Mouse (Mus musculus): ENCODE results near the gene Taz. TPM values are rescaled to one million over a fixed set of nuclear protein-coding genes. Genes with fewer than 3 reads are reported as not detected.

Taz gene
- polyA plus RNA-seq, 1 experiment = not detected

DNA sequence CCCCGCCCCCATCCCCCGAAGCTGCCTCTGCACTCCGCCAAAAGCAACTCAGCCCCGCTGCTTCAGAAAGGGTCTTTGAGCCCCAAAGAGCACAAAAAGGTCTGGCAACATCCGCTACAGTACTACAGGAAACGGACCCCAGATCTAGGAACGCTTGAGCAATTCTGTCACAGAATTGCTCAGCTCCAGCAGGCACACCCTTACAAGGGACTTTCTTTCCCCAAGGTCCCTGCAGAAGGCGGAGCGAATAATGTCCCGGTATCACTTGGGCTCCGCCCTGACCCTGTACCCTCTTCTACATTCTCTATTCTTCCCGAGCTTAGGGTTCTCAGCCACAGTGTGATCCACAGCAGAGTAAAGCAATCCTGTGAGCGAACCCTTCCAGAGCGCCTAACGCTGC lies 35.0 kb upstream of the Taz start:
- H3K4me3 ChIP-seq (ENCODE audit: insufficient read depth, low read depth, low read length) = peak overlapping the region; percentile 46
- H3K4me1 ChIP-seq (ENCODE audit: control insufficient read depth, insufficient read depth, low read length) = peaks cover 7% of the 10 kb centered on the region; the same call in 1 of the 2 replicates
- WGBS = 18% methylated on average over 15 of the region's 15 CpGs
- H3K27ac ChIP-seq (ENCODE audit: insufficient read depth, low read depth, low read length) = no peak overlapping the region
- TF ChIP-seq CTCF (IDR thresholded peaks at IDR 0.05; ENCODE audit: insufficient read depth, low read depth, low read length) = no peak
- TF ChIP-seq POLR2A (IDR thresholded peaks at IDR 0.05; ENCODE audit: insufficient read depth, low read depth, low read length) = no peak

DNA sequence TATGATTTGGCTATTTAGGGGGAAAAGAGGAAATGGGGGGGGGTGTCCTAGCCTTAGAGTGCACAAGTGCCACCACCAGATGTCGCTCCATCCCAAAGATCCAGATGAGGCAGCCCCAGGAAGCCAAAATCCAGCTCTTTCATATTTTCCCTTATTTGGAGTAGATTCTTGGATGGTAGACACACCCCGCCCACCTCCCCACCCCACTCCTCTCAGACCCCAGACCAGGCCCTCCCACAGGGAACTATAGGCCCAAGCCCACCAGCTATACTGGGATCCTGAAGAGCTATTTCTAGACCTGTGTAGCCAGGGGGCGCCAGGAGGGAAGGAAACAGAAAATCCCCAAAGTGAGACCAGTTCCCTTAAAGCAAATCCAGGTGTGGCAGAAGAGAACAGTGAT lies 33.1 kb upstream of the Taz start:
- H3K4me3 ChIP-seq (ENCODE audit: insufficient read depth, low read depth, low read length) = no peak overlapping the region; the same call in 1 of the 2 replicates
- TF ChIP-seq POLR2A (IDR thresholded peaks at IDR 0.05; ENCODE audit: insufficient read depth, low read depth, low read length) (no peak), CTCF (IDR thresholded peaks at IDR 0.05; ENCODE audit: insufficient read depth, low read depth, low read length) (0 out of 2 replicates have a peak, but pooled peaks have one; percentile 17)
- H3K27ac ChIP-seq (ENCODE audit: insufficient read depth, low read depth, low read length) = no peak overlapping the region
- H3K4me1 ChIP-seq (ENCODE audit: control insufficient read depth, insufficient read depth, low read length) = peaks cover 7% of the 10 kb centered on the region; the same call in 1 of the 2 replicates
- 7% methylated on average over 3 of the region's 3 CpGs for WGBS

DNA sequence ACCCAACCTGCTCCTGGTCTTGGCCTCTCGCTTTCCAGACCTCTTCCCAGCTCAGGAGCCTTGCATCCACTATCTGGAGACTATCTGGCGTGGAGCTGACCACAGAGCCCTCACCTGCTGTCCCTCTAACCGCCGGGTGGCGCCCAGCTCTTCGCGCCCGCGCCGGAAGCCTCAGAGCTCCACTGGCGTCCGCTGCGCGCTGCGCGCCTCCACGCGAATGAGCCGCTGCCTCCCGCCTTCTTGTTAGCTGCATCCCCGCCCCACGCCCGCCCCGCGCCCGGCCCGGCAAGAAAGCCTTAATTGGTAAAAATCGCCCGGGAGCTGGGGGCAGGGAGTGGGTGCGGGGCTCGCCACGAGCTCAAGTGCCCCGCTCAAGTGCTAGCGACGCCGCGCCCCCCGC lies 32.1 kb upstream of the Taz start, which contains the start of gene Flna:
Gene Flna, minus strand, starts transcription at position 206 of the 400 bp plus-strand sequence.
- H3K4me3 ChIP-seq (ENCODE audit: insufficient read depth, low read depth, low read length) = peak within 1 kb of the TSS; percentile 60
- H3K4me1 ChIP-seq (ENCODE audit: control insufficient read depth, insufficient read depth, low read length) = peaks cover 4% of the 10 kb centered on the region; the same call in 1 of the 2 replicates
- TF ChIP-seq CTCF (IDR thresholded peaks at IDR 0.05; ENCODE audit: insufficient read depth, low read depth, low read length) (no peak), POLR2A (IDR thresholded peaks at IDR 0.05; ENCODE audit: insufficient read depth, low read depth, low read length) (no peak)
- 23% methylated on average over 38 of the region's 38 CpGs for WGBS
- H3K27ac ChIP-seq (ENCODE audit: insufficient read depth, low read depth, low read length) = 0 out of 2 replicates have a peak within 1 kb of the TSS, but pooled peaks have one; percentile 44

DNA sequence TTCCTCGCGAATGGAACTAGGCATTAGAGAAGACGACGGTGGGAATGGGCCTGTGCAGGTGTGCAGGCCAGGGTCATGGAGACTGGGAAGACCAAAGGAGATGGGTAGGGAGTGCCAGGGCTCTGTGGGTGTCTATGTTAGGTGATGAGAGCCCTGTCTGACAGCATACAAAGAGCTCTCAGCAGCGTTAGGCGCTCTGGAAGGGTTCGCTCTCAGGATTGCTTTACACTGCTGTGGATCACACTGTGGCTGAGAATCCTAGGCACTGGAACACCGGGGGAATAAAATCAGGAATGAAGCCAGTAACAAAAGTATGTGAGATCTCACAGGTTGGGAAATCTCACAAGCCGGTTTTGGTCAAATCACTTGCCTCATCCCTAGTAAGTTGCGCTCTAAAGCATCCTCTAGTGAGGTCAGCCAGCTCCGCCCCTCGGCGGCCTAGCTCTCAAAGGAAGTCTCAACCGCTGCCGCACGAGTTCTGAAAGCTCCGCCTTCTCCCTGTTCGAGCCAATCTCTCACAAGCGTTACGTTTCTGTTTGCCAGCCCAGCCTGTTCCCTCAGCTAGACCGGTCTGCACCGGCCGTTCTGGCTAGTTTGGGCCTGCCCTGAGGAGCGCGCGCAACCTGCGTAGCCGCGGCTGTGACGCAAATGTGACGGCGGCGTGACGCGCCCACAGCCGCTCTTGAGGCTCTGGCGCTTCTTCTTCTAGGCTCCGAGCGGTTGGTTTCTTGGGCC lies 27.4 kb upstream of the Taz start, which contains the start of gene Emd:
Gene Emd, plus strand, starts transcription at position 535 of the 735 bp plus-strand sequence.
- Histone ChIP-seq H3K4me3 (ENCODE audit: insufficient read depth, low read depth, low read length) (peak within 1 kb of the TSS; percentile 97), H3K27ac (ENCODE audit: insufficient read depth, low read depth, low read length) (peak within 1 kb of the TSS; percentile 100), H3K4me1 (ENCODE audit: control insufficient read depth, insufficient read depth, low read length) (peaks cover 5% of the 10 kb centered on the region)
- 21% methylated on average over 39 of the region's 39 CpGs for WGBS
- TF ChIP-seq POLR2A (IDR thresholded peaks at IDR 0.05; ENCODE audit: insufficient read depth, low read depth, low read length) (peak; percentile 66), CTCF (IDR thresholded peaks at IDR 0.05; ENCODE audit: insufficient read depth, low read depth, low read length) (no peak)

DNA sequence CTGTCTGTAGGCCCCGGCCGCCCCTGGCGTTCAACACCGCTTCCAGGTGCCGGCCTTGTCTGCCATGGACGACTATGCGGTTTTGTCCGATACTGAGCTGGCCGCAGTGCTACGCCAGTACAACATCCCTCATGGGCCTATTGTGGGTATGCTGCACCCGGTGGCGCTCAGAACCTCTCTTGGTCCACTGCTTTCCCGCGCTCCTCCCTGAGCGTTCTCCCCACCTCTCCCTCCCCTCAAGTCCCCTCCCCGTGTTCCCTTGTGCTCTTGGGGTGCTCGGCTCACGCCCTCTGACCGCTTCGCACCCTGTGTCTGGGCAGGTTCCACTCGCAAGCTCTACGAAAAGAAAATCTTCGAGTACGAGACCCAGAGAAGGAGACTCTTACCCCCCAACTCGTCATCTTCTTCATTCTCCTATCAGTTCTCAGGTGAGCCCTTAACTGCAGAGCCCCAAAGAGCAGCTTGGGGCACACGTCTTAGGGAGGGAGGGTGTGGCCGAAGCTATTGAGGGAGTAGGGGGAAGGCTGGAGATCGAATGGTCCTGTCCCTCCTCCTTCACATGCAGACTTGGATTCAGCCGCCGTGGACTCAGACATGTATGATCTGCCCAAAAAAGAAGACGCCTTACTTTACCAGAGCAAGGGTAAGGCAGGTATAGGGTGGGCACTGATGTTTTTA lies 26.7 kb upstream of the Taz start:
- 15% methylated on average over 31 of the region's 31 CpGs for WGBS
- TF ChIP-seq POLR2A (IDR thresholded peaks at IDR 0.05; ENCODE audit: insufficient read depth, low read depth, low read length) (no peak), CTCF (IDR thresholded peaks at IDR 0.05; ENCODE audit: insufficient read depth, low read depth, low read length) (no peak)
- peak overlapping the region; percentile 97 for H3K4me3 ChIP-seq (ENCODE audit: insufficient read depth, low read depth, low read length)
- H3K27ac ChIP-seq (ENCODE audit: insufficient read depth, low read depth, low read length) = peak overlapping the region; percentile 100
- H3K4me1 ChIP-seq (ENCODE audit: control insufficient read depth, insufficient read depth, low read length) = peaks cover 5% of the 10 kb centered on the region

DNA sequence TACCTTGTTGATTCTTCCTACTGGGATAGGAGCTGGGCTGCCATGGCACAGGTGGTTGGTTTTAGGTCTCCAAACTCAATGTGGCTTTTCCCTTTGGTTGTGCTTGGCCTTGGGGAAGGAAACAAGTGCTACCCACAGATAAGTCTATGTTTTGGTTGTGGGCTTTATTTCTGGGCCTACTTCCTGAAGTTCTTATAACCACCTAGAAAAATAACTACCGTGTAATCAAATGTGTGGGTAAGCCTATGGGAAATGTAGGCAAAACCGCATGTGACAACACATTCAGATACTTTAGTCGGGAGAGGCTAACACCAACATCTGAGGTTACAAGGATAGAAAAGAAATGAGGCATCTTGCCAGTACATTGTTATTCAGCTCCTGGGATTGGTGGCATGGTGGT lies 24.0 kb upstream of the Taz start:
- peaks cover 5% of the 10 kb centered on the region for H3K4me1 ChIP-seq (ENCODE audit: control insufficient read depth, insufficient read depth, low read length)
- TF ChIP-seq CTCF (IDR thresholded peaks at IDR 0.05; ENCODE audit: insufficient read depth, low read depth, low read length) (no peak), POLR2A (IDR thresholded peaks at IDR 0.05; ENCODE audit: insufficient read depth, low read depth, low read length) (no peak)
- no peak overlapping the region for H3K27ac ChIP-seq (ENCODE audit: insufficient read depth, low read depth, low read length)
- 93% methylated on average over 3 of the region's 3 CpGs for WGBS
- H3K4me3 ChIP-seq (ENCODE audit: insufficient read depth, low read depth, low read length) = no peak overlapping the region

DNA sequence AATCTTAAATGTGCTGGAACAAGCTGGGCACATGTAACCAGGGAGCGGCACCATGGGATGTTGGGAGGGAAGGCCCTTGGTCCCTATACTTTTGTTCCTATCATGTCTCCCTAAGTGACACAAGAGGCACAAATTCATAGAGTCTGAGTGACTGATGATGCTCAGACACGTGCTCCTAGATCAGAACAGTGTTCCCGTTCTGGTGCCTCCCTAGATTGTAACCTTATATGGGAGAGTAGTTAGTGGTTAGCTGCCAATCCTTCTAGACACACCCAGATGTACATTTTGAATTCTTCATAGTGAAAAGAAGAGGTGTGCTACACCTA lies 12.0 kb upstream of the Taz start:
- 15% methylated on average over 3 of the region's 3 CpGs for WGBS
- Histone ChIP-seq H3K4me3 (ENCODE audit: insufficient read depth, low read depth, low read length) (peak overlapping the region; percentile 61), H3K27ac (ENCODE audit: insufficient read depth, low read depth, low read length) (peak overlapping the region; percentile 100), H3K4me1 (ENCODE audit: control insufficient read depth, insufficient read depth, low read length) (no peaks in the 10 kb centered on the region)
- TF ChIP-seq POLR2A (IDR thresholded peaks at IDR 0.05; ENCODE audit: insufficient read depth, low read depth, low read length) (no peak), CTCF (IDR thresholded peaks at IDR 0.05; ENCODE audit: insufficient read depth, low read depth, low read length) (no peak)

DNA sequence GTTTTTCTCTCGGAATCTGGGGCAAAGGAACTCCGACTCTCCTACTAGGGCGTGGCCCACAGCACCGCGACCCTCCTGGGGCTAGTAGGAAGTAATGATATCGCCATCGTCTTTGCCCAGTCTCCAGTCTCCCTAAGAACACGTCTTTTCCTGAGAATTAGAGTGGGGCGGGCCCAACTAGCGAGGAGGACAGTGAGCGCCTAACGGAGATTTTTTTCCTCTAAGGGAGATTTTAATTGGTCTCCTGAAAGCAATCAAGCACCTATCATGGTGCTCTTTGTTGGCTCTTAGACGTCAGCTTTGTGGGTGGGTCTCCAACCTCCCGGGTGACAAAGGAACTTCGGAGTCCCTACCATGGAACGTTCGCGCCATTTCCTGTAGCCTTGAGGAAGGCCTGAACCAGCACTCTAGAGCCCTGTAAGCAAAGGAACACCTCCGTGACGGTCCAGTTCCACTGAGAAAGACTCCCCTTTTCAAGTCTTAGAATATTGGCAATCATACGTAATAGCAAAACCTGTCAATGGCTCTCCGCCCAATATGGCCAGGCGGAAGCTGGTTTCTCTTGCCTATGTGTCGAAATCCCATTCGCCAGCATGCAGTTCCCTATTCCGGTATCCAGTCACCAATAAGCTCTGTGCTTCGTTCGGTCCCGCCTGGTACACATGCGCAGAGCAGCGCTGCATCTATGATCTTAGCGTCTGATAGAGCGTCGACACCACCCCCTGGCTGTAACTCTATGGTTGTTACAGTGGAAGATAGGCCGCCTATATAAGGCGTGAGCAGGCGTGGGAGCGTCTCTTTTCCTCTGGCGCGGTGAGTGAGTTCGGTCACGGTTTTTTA lies 11.4 kb upstream of the Taz start, which contains the start of gene Rpl10:
Gene Rpl10, plus strand, starts transcription at position 751 of the 840 bp plus-strand sequence.
- Histone ChIP-seq H3K27ac (ENCODE audit: insufficient read depth, low read depth, low read length) (peak within 1 kb of the TSS; percentile 100), H3K4me1 (ENCODE audit: control insufficient read depth, insufficient read depth, low read length) (no peaks in the 10 kb centered on the region), H3K4me3 (ENCODE audit: insufficient read depth, low read depth, low read length) (peak within 1 kb of the TSS; percentile 76)
- WGBS = 15% methylated on average over 42 of the region's 42 CpGs
- TF ChIP-seq CTCF (IDR thresholded peaks at IDR 0.05; ENCODE audit: insufficient read depth, low read depth, low read length) (no peak), POLR2A (IDR thresholded peaks at IDR 0.05; ENCODE audit: insufficient read depth, low read depth, low read length) (peak; percentile 83)

Measured in olfactory bulb, adult 2 months (tissue).